Mouse (Mus musculus): ENCODE results near the gene E030030I06Rik. TPM values are rescaled to one million over a fixed set of nuclear protein-coding genes. Genes with fewer than 3 reads are reported as not detected.
"Not testable (repeated sequence)": the region's sequence is repeated elsewhere in the genome, so short reads cannot be mapped to it uniquely, and the experiment has no call there.

The E030030I06Rik gene
- polyA plus RNA-seq (2016; fragmentation: Nextera tagmentation; extraction: Ambion mirVana), result 18.6 and 22.0 TPM in 2 replicates

DNA sequence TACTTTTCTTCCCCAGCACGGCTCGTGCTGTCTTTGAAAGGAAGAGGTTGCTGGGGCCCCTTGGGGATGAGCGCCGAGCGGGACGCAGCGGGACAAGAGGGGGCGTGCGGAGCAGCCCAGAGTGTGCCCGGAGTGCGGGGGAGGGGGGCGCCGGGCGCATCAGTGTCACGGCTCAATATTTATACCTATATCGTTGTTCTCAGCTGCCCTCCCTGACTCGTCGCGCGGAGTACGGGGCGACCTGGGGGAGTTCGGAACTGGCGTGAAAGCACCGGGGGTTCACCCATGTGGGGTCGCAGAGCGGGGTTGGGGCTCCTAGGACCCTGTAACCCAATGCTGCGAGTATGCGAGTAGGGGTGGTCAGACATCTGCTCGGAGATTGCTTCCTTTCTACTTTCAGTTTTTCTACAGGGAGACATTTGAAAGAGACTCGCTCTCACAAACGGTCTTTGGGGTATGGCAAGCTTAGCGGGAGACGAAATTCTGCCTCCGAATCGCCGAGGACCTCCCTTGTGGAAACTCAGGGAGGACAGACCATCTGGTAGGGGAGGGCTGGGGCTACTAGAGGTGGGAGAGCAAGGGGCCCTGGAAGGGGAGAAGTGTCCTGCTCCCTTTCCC, at the start of gene E030030I06Rik:
E030030I06Rik (minus strand) TSS at position 198 of the 618 bp plus-strand sequence.
- Histone ChIP-seq H3K4me3 (peak within 1 kb of the TSS; percentile 77), H3K27me3 (ENCODE audit: insufficient read depth, poor library complexity, severe bottlenecking) (peaks cover 37% of the 10 kb centered on the region), H3K36me3 (peaks cover 4% of the 10 kb centered on the region; the same call in 1 of the 2 replicates), H3K27ac (peak within 1 kb of the TSS; percentile 93), H3K9me3 (no peaks in the 10 kb centered on the region), H3K4me1 (peaks cover 12% of the 10 kb centered on the region)
- no peak for DNase-seq (ENCODE audit: low spot score)
- WGBS, result under 1% methylated on average over 32 of the region's 37 CpGs

GRCm38 (mm10) chr10:22191035-22191434, 42.0 kb upstream of the E030030I06Rik start:
- DNase-seq (ENCODE audit: low spot score); H3K27ac ChIP-seq; H3K9me3 ChIP-seq; H3K36me3 ChIP-seq; H3K27me3 ChIP-seq (ENCODE audit: insufficient read depth, poor library complexity, severe bottlenecking); H3K4me1 ChIP-seq: not testable (repeated sequence)
- 0 out of 2 replicates have a peak overlapping the region, but pooled peaks have one; percentile 18 for H3K4me3 ChIP-seq
- WGBS, result 2% methylated on average over 8 of the region's 10 CpGs

DNA sequence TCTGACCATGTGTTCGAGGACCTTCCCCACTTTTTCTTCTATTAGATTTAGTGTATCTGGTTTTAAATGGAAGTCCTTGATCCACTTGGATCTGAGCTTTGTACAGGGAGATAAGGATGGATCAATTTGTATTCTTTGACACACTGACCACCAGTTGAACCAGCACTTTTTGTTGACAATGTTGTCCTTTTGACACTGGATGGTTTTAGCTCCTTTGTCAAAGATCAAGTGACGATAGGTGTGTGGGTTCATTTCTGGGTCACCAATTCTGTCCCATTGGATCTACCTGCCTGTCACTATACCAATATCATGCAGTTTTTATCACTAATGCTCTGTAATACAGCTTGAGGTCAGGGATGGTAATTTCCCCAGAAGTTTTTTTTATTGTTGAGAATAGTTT, 27.4 kb upstream of the E030030I06Rik start:
- DNase-seq (ENCODE audit: low spot score); H3K9me3 ChIP-seq; H3K36me3 ChIP-seq; H3K4me3 ChIP-seq; H3K27ac ChIP-seq; H3K4me1 ChIP-seq; H3K27me3 ChIP-seq (ENCODE audit: insufficient read depth, poor library complexity, severe bottlenecking): not testable (repeated sequence)
- 77% methylated on average over 2 of the region's 2 CpGs for WGBS

DNA sequence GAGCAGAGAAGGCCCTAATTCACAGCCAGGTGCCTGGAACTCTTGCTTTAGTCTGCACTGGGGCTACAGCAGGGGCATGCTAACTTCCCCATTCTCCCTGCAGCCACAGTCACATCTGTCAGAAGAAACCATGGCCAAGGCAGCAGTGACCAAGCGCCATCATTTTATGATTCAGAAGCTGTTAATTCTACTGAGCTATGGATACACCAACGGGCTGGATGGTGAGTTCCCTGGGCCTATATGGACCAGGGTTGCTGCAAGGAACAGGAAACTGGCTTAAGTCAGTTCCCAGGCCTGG, 25.1 kb upstream of the E030030I06Rik start:
- WGBS, result 62% methylated on average over 2 of the region's 2 CpGs
- not testable (repeated sequence) for H3K27ac ChIP-seq

GRCm38 (mm10) chr10:22173335-22174189, 24.5 kb upstream of the E030030I06Rik start:
- 0 out of 2 replicates have a peak overlapping the region, but pooled peaks have one; percentile 22 for H3K4me3 ChIP-seq
- WGBS, result 15% methylated on average over 12 of the region's 17 CpGs

More for the DNA sequence above, 25.1 kb upstream of the E030030I06Rik start:
- H3K4me3 ChIP-seq; H3K4me1 ChIP-seq; DNase-seq (ENCODE audit: low spot score); H3K9me3 ChIP-seq; H3K27me3 ChIP-seq (ENCODE audit: insufficient read depth, poor library complexity, severe bottlenecking); H3K36me3 ChIP-seq: not testable (repeated sequence)

DNA sequence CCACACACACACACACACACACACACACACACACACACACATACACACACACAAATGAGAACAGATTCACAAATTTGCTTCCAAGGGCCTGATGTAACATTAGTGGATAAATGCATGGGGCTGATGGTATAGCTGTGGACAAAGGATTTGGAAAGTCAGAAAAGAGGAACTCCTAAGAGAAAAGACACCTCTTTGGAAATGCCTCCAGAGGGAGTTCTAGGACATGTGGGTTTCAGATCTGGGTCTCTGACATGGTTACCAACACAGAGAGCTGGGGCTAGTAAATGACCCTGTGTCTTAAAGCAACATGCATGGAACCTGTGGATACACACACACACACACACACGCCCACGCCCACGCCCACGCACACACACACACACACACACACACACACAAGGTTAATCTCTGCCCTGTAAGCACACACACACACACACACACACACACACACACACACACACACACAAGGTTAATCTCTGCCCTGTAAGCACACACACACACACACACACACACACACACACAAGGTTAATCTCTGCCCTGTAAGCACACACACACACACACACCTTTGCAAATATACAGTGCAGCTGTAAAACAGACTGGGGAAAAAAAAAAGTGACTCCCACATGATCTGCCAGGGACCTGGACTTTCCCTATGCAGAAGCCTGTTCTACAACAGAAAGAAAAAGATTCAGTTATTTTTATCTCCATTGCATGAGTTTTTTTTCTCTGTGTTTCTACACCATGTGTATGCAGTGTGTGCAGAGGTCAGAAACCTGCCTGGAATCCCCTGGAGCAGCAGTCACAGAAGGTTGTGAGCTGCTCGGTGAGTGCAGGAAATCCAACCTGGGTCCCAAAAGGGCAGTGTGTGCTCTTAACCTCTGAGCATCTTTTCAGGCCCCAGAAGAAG, 23.6 kb upstream of the E030030I06Rik start:
- not testable (repeated sequence) for H3K36me3 ChIP-seq; DNase-seq (ENCODE audit: low spot score); H3K27ac ChIP-seq; H3K27me3 ChIP-seq (ENCODE audit: insufficient read depth, poor library complexity, severe bottlenecking); H3K9me3 ChIP-seq; H3K4me1 ChIP-seq
- 42% methylated on average over 5 of the region's 5 CpGs for WGBS
- H3K4me3 ChIP-seq, result 0 out of 2 replicates have a peak overlapping the region, but pooled peaks have one; percentile 22

More at GRCm38 (mm10) chr10:22173335-22174189, 24.5 kb upstream of the E030030I06Rik start:
- H3K36me3 ChIP-seq; DNase-seq (ENCODE audit: low spot score); H3K27me3 ChIP-seq (ENCODE audit: insufficient read depth, poor library complexity, severe bottlenecking); H3K9me3 ChIP-seq; H3K4me1 ChIP-seq; H3K27ac ChIP-seq: not testable (repeated sequence)

GRCm38 (mm10) chr10:22169116-22169515, 20.0 kb upstream of the E030030I06Rik start:
- not testable (repeated sequence) for H3K9me3 ChIP-seq; H3K36me3 ChIP-seq; H3K4me1 ChIP-seq; H3K27me3 ChIP-seq (ENCODE audit: insufficient read depth, poor library complexity, severe bottlenecking); DNase-seq (ENCODE audit: low spot score); H3K27ac ChIP-seq; H3K4me3 ChIP-seq

DNA sequence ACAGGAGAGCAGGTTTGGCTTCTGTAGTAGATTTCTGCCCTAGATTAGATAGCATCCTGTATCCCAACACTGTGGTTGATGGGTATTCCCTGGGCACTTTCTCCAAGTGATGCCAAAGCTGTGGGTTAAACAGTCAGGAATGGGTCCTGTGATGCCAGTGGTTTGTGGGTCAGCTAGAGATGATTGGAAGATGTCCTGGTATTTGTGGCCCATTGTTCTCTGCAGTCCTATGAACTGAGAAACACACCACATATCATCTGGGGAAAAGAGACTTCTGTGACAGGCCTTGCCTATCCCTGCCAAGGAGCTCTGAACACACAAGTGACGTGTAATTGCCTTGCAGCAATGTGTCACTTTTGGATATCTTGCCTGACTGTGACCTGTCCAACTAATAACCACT, 18.0 kb upstream of the E030030I06Rik start:
- not testable (repeated sequence) for H3K27ac ChIP-seq; H3K36me3 ChIP-seq; H3K27me3 ChIP-seq (ENCODE audit: insufficient read depth, poor library complexity, severe bottlenecking); DNase-seq (ENCODE audit: low spot score); H3K4me1 ChIP-seq; H3K4me3 ChIP-seq; H3K9me3 ChIP-seq
- 75% methylated on average over 1 of the region's 1 CpGs for WGBS

- H3K4me3 ChIP-seq; DNase-seq (ENCODE audit: low spot score); H3K27ac ChIP-seq; H3K4me1 ChIP-seq; H3K9me3 ChIP-seq; H3K36me3 ChIP-seq: not testable (repeated sequence)
- 62% methylated on average over 2 of the region's 2 CpGs for WGBS
- H3K27me3 ChIP-seq (ENCODE audit: insufficient read depth, poor library complexity, severe bottlenecking), result peaks cover 14% of the 10 kb centered on the region; the same call in 1 of the 2 replicates
Measured at GRCm38 (mm10) chr10:22166025-22166424, 17.0 kb upstream of the E030030I06Rik start.

DNA sequence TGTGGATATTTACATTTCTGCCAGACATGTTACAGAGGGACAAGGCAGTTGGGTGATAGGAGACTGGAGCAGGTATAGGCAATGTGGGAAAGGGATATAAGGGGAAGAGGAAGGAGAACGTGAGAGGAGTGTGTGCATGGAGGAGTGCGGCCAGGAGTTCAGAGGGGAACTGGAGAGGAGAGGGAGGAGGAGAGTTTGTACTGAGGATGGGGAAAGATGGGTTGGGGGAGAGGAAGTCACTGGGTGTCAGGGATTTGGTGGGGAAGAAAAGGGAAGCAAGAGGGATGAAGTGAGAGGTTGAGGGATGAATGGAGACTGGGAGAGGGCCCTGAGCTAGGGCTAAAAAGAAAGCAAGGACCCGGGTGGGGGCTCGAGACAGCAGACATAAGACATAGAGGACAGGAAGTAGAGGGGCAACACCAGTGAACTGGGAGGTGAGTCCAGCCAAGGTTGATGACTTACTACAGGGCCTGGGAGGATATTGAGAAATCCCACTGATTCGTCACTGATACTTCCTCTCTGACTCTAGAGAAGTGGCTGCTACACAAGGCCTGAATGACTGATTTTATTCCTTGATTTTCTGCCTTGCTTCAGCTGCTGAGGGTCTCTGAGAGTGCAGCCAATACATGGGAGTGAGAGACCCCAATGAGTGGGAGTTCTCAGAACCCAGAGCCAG, 16.4 kb upstream of the E030030I06Rik start:
- 66% methylated on average over 5 of the region's 5 CpGs for WGBS
- not testable (repeated sequence) for H3K4me3 ChIP-seq; H3K9me3 ChIP-seq; H3K4me1 ChIP-seq; H3K36me3 ChIP-seq; DNase-seq (ENCODE audit: low spot score); H3K27ac ChIP-seq
- H3K27me3 ChIP-seq (ENCODE audit: insufficient read depth, poor library complexity, severe bottlenecking), result peaks cover 20% of the 10 kb centered on the region

- Histone ChIP-seq H3K4me3 (peak overlapping the region; percentile 39), H3K27me3 (ENCODE audit: insufficient read depth, poor library complexity, severe bottlenecking) (peaks cover 35% of the 10 kb centered on the region)
- not testable (repeated sequence) for H3K4me1 ChIP-seq; H3K36me3 ChIP-seq; H3K27ac ChIP-seq; DNase-seq (ENCODE audit: low spot score); H3K9me3 ChIP-seq
- 35% methylated on average over 15 of the region's 16 CpGs for WGBS
Measured at GRCm38 (mm10) chr10:22163705-22164583, 14.9 kb upstream of the E030030I06Rik start.
